Mouse (Mus musculus) frontal cortex, postnatal 10 days (tissue): ENCODE measurements around the gene Olfr48.

Source experiments
- DNase-seq, 2 experiments: peaks; one replicate each; pipeline ENCODE4 v3.0.0; 2022; ENCODE audit warnings: low spot score in 2 of 2, mixed read lengths in 1 of 2

Olfr48 gene

GRCm38 (mm10) chr2:89848105-89848504 lies at the start of gene Olfr48:
Gene Olfr48 (minus strand): TSS chr2:89848205.
- DNase-seq, result no peak

- DNase-seq, result no peak
Measured at GRCm38 (mm10) chr2:89878137-89878536, 30.1 kb upstream of the Olfr48 start, which contains the start of gene Olfr1257. Gene Olfr1257 (plus strand): TSS chr2:89878437.

GRCm38 (mm10) chr2:89849230-89849629 lies 1.2 kb upstream of the Olfr48 start:
- DNase-seq, result no peak

GRCm38 (mm10) chr2:89841455-89841854 lies 6.5 kb downstream of the Olfr48 start, which contains the start of gene Olfr1256:
Gene Olfr1256 (minus strand): TSS chr2:89841555.
- DNase-seq, result no peak

GRCm38 (mm10) chr2:89820216-89820615 lies 27.8 kb downstream of the Olfr48 start:
- DNase-seq, result no peak

GRCm38 (mm10) chr2:89811751-89812150 lies 36.3 kb downstream of the Olfr48 start, which contains the start of gene Olfr1255:
Gene Olfr1255 (plus strand): TSS chr2:89812051.
- no peak for DNase-seq

GRCm38 (mm10) chr2:89810751-89811150 lies 37.3 kb downstream of the Olfr48 start:
- no peak for DNase-seq

- no peak for DNase-seq
Measured at GRCm38 (mm10) chr2:89799583-89799982, 48.4 kb downstream of the Olfr48 start.

GRCm38 (mm10) chr2:89793519-89793918 lies 54.5 kb downstream of the Olfr48 start, which contains the start of gene Olfr1254:
Gene Olfr1254 (minus strand): TSS chr2:89793619.
- no peak for DNase-seq
